Mouse (Mus musculus): ENCODE measurements around the gene B4galnt1. TPM values are rescaled to one million over a fixed set of nuclear protein-coding genes. Genes with fewer than 3 reads are reported as not detected.
A peak's percentile ranks its signal among the peaks of the same experiment; 100 is the strongest.

The B4galnt1 gene
- total and polyA plus RNA-seq, 3 experiments, result 24.6 to 66.0 (median 65.8) TPM

DNA sequence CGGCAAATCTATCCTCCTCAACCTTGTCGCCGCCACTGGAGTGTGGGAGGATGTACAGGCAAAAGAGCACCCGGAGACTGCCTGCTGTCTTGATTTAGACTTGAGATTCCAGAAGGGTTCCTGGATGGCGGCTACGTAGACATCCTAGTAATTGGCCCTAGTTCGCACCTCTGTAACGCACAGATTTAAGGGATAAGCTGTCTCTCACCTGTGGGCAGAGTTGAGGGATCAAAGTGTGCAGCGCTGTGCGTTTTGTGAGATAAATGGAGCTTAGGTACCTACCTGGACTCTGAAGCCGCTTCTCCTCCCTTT, 1.3 kb downstream of the B4galnt1 start:
- Histone ChIP-seq H3K27me3 (ENCODE audit: control insufficient read depth in 1 of 2, insufficient read depth in 2 of 2, low read length in 2 of 2) (no peaks in the 10 kb centered on the region), H3K36me3 (ENCODE audit: control insufficient read depth in 1 of 2, insufficient read depth in 2 of 2, low read length in 2 of 2) (peaks cover 2 to 11% of the 10 kb centered on the region in 2 experiments; a peak in 3 of 4 replicates), H3K79me2 (ENCODE audit: control insufficient read depth, insufficient read depth, low read length, poor library complexity) (peaks cover 26% of the 10 kb centered on the region), H3K27ac (ENCODE audit: control insufficient read depth, low read depth, low read length) (peak overlapping the region; percentile 88), H3K4me1 (ENCODE audit: control insufficient read depth in 1 of 2, insufficient read depth in 2 of 2, low read length in 2 of 2) (peaks cover 0 to 13% of the 10 kb centered on the region in 2 experiments; a peak in 3 of 4 replicates), H3K9me3 (replicated peaks; ENCODE audit: insufficient read depth, low read length) (no peaks in the 10 kb centered on the region), H3K9ac (ENCODE audit: control insufficient read depth, low read depth, low read length, poor library complexity, severe bottlenecking) (peak overlapping the region; percentile 91), H3K4me3 (ENCODE audit: control insufficient read depth in 1 of 2, insufficient read depth in 1 of 2, low read depth in 2 of 2, low read length in 2 of 2) (peak overlapping the region; percentile 67 to 68)
- no peak for DNase-seq (ENCODE audit: low read depth, low spot score)
- TF ChIP-seq CHD1 (IDR thresholded peaks at IDR 0.05; ENCODE audit: low read depth, low read length), result 0 out of 2 replicates have a peak, but pooled peaks have one; percentile 13
- TF ChIP-seq JUND (IDR thresholded peaks at IDR 0.05; ENCODE audit: low read depth, low read length), result no peak

DNA sequence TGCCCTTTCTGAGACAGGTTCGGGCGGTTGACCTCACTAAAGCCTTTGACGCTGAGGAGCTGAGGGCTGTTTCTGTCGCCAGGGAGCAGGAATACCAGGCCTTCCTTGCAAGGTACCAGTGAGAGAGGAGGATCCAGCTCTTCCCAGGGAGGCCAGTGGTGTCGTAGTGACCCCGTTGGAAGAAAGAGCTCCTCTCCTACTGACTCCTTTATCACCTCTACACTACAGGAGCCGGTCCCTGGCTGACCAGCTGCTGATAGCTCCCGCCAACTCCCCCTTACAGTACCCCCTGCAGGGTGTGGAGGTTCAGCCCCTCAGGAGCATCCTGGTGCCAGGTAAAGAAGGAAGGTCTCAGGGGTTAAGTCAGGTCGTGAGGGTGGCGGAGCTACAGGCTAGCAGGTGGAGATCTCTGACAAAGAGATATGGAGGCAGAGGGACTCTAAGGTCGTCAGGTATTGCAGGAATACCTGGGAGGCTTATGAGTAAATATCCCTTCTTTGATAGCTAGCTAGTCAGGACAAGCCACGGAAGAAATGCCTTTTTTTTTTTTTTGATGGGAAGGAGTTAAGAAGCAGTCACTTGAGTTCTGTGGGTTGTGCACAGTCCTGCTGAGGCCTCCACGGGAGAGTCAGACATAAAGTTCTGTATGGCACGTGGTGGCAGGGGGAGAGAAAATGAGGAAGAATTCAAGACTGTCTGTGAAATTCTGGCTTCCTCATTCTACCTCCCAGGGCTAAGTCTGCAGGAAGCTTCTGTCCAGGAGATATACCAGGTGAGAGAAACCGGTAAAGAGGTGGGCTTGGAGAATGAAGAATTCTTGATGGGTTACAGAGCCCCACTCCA, 2.0 kb downstream of the B4galnt1 start:
- H3K27me3 ChIP-seq (ENCODE audit: control insufficient read depth in 1 of 2, insufficient read depth in 2 of 2, low read length in 2 of 2), result no peaks in the 10 kb centered on the region
- H3K36me3 ChIP-seq (ENCODE audit: control insufficient read depth in 1 of 2, insufficient read depth in 2 of 2, low read length in 2 of 2), result peaks cover 2 to 11% of the 10 kb centered on the region in 2 experiments; a peak in 3 of 4 replicates
- TF ChIP-seq MAX (IDR thresholded peaks at IDR 0.05; ENCODE audit: low read length) (peak; percentile 84), HCFC1 (IDR thresholded peaks at IDR 0.05; ENCODE audit: low read depth, low read length) (no peak), POLR2AphosphoS5 (IDR thresholded peaks at IDR 0.05; ENCODE audit: borderline replicate concordance, low read depth, low read length) (no peak), CHD1 (IDR thresholded peaks at IDR 0.05; ENCODE audit: low read depth, low read length) (0 out of 2 replicates have a peak, but pooled peaks have one; percentile 2), MXI1 (IDR thresholded peaks at IDR 0.05; ENCODE audit: low read depth, low read length) (peak; percentile 81), MYC (IDR thresholded peaks at IDR 0.05; ENCODE audit: low read depth, low read length) (peak; percentile 90), BHLHE40 (IDR thresholded peaks at IDR 0.05; ENCODE audit: borderline replicate concordance, low read depth, low read length) (peak; percentile 7; the same call in 1 of the 2 replicates), EP300 (IDR thresholded peaks at IDR 0.05; ENCODE audit: low read depth in 1 of 2, low read length in 2 of 2) (peak; percentile 25 to 34; a peak in 2 of 4 replicates), USF1 (IDR thresholded peaks at IDR 0.05; ENCODE audit: low read depth, low read length) (peak; percentile 61), MYB (IDR thresholded peaks at IDR 0.05; ENCODE audit: low read depth, low read length) (no peak), SIN3A (IDR thresholded peaks at IDR 0.05; ENCODE audit: low read length) (peak; percentile 27; the same call in 1 of the 2 replicates)
- peaks cover 0 to 13% of the 10 kb centered on the region in 2 experiments; a peak in 3 of 4 replicates for H3K4me1 ChIP-seq (ENCODE audit: control insufficient read depth in 1 of 2, insufficient read depth in 2 of 2, low read length in 2 of 2)
- peak overlapping the region; percentile 88 for H3K27ac ChIP-seq (ENCODE audit: control insufficient read depth, low read depth, low read length)
- H3K4me3 ChIP-seq (ENCODE audit: control insufficient read depth in 1 of 2, insufficient read depth in 1 of 2, low read depth in 2 of 2, low read length in 2 of 2), result peak overlapping the region; percentile 67 to 68
- H3K79me2 ChIP-seq (ENCODE audit: control insufficient read depth, insufficient read depth, low read length, poor library complexity), result peaks cover 26% of the 10 kb centered on the region
- H3K9ac ChIP-seq (ENCODE audit: control insufficient read depth, low read depth, low read length, poor library complexity, severe bottlenecking), result peak overlapping the region; percentile 91
- DNase-seq (ENCODE audit: low read depth, low spot score), result peak; percentile 68
- H3K9me3 ChIP-seq (replicated peaks; ENCODE audit: insufficient read depth, low read length), result no peaks in the 10 kb centered on the region

All from MEL (cell line).